Mouse (Mus musculus): ENCODE results near the gene Cphx3. TPM values are rescaled to one million over a fixed set of nuclear protein-coding genes. Genes with fewer than 3 reads are reported as not detected.
"Not testable (repeated sequence)": the region's sequence is repeated elsewhere in the genome, so short reads cannot be mapped to it uniquely, and the experiment has no call there.

The Cphx3 gene
- total RNA-seq, 1 experiment from 2014 or later = not detected

- not testable (repeated sequence) for DNase-seq
Observed at GRCm38 (mm10) chr14:26175028-26175427, 92.9 kb downstream of the Cphx3 start.

- DNase-seq = not testable (repeated sequence)
Observed at GRCm38 (mm10) chr14:26181660-26182059, 99.6 kb downstream of the Cphx3 start.

- DNase-seq = not testable (repeated sequence)
Observed at GRCm38 (mm10) chr14:26182380-26182779, 100.3 kb downstream of the Cphx3 start, which contains the start of gene Plac9b. Plac9b (minus strand) TSS chr14:26182480.

DNA sequence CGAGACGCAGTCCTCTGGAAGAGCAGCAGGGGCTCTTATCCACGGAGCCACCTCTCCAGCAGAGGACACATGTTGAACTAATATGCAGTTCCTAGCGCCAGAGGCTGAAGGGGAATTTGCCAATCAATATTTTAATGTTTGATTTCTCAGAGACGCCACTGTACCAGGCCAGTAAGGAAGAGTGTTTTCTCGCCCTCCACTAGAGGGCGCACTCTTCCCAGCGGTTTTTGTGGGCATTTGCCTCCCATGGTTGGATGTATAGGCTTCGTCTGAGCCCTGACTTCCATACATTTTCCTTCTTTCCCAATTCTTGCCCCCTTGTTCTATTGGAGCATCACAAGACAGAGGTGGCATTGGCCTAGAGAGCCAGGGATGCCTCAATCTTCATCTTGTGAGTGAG lies 104.5 kb downstream of the Cphx3 start:
- DNase-seq = not testable (repeated sequence)

DNA sequence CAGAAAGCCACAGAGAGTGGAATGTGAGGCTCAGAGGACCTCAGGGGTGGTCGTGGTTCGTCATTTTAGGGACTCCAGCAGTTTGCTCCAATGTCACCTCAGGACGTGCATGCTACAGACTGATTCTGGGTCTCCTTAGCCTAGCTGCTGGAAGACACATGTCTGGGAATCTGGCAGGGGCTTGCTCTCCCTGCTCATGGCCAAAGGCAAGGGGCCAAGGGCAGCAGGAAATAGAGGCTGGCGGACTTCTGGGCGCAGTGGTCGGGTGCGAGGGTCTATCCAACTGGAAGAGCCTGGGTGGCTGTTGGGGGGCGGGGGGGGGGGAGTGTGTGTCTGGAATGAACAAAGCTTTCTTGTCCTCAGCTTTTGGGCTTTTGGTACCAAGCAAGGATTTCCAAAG lies 106.3 kb downstream of the Cphx3 start:
- not testable (repeated sequence) for DNase-seq

DNA sequence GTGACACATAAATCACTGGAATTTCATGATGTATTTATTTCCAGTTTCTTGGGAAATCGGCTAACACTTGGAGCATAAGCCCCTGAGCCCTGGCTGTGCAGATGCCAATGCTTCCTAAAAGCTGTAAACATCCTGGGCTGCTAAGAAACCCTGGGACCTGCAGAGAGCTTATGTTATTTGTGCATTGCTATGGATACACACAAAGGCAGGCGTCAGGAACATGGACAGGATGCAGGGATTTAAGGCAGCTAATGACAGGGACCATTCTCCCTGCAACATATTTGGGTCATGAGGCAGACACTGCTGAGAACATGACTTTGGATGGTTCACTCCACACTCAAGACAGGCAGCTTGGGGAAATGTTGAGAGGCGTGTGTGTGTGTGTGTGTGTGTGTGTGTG lies 115.8 kb downstream of the Cphx3 start:
- not testable (repeated sequence) for DNase-seq

DNA sequence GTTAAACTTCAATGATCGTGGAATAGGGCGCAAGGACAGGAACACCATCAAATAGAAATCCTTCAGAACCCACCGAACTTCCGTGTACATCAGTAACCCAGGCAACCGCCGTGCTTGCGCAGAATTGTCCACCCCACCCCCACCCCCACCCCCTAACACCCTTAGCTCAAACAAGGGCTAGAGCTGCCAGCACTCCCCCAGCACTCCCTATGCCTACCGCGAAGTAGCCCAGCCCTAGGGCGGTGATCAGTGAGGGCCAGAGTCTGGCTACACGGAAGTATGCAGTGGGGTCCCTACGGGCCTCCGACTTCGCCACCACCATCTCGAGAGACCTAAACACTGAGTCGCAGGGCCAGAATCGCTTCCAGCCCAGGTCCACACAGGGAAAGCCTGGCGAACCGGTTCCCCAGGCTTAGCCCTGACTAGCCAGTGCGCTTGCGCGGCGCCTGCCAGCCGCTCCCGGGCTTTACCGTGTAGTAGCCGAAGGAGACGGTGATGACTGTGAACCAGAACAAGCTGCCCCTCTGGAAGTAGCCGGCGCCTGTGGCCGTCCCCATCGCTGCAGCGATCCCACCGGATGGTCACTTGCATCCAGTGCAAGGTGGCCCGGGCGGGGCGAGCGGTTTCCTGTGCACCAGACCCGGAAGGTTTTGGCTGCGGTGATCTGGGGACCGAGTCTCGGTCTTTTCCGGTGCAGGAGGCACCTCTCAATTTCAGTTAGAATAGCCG lies 124.3 kb downstream of the Cphx3 start:
- not testable (repeated sequence) for DNase-seq

GRCm38 (mm10) chr14:26206926-26207247 lies 124.8 kb downstream of the Cphx3 start, which contains the start of gene Tmem254b:
Tmem254b (minus strand) TSS chr14:26207041.
- not testable (repeated sequence) for DNase-seq

DNA sequence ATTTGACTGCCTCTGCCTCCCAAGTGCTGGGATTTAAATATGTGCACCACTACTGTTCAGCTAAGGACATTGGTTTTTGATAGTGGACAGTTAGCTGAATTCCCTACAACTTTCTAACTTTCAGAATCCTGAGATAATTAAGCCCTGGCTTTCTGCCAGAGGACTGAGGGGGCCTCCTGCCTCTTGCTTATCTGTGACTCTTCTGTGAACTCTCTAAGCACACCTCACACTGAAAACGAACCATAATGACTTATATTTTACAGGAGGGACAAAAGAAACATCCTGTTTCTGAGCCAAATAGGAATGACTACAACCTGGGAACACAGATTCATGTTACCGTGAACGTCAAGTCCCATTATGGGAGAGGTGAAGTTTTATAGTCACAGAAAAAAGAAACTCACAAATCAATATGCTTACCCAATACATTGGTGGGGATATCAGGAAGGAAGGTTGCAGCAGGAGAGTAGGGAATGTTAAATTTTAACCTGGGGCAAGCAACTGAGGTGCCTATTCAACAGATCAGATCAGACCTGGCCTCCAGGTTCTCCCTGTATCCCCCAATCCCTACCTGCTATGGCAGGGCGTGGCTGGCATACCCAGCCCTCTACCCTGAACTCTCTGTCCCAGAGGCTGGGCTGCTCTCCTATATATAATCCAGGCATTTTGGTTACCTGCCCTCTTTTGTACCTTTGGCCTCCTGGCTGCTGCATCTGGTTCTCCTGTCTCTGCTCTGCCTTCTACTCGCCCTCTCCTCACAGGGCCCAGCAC lies 134.3 kb downstream of the Cphx3 start:
- DNase-seq = not testable (repeated sequence)

- not testable (repeated sequence) for DNase-seq
Observed at GRCm38 (mm10) chr14:26237183-26237582, 155.1 kb downstream of the Cphx3 start.

- not testable (repeated sequence) for DNase-seq
Observed at GRCm38 (mm10) chr14:26257756-26258617, 175.9 kb downstream of the Cphx3 start, which contains the start of gene Duxbl3. Duxbl3 (plus strand) TSS chr14:26257962.

- DNase-seq = not testable (repeated sequence)
Observed at GRCm38 (mm10) chr14:26258729-26259128, 176.6 kb downstream of the Cphx3 start.

Other genes starting within 250 kb of the Cphx3 start
- gene Anxa11, start 240.1 kb upstream of the Cphx3 start, total RNA-seq (2021) = 70.1 and 72.0 TPM in 2 replicates
- 1.3 and 2.8 TPM in 2 replicates for gene Plac9a, start 179.2 kb upstream of the Cphx3 start, total RNA-seq (2021)
- gene Tmem254a, start 154.6 kb upstream of the Cphx3 start, total RNA-seq (2021) = 1.7 and 3.2 TPM in 2 replicates
- not detected in 2 replicates for gene Cphx1, start 144.0 kb upstream of the Cphx3 start, total RNA-seq (2021)
- gene Duxbl1, start 103.7 kb upstream of the Cphx3 start, total RNA-seq (2021) = 0.15 and 0.81 TPM in 2 replicates
- gene Gm9780, start 39.6 kb upstream of the Cphx3 start, total RNA-seq (2021) = 6.6 and 6.7 TPM in 2 replicates
- 3.7 and 21.0 TPM in 2 replicates for gene Tmem254c, start 14.9 kb upstream of the Cphx3 start, total RNA-seq (2021)
- not detected in 2 replicates for gene Cphx2, start 781 bp upstream of the Cphx3 start, total RNA-seq (2021)
- not detected in 2 replicates for gene Duxbl2, start 36.1 kb downstream of the Cphx3 start, total RNA-seq (2021)
- 21.1 and 31.2 TPM in 2 replicates for gene Plac9b, start 100.2 kb downstream of the Cphx3 start, total RNA-seq (2021)
- gene Tmem254b, start 124.7 kb downstream of the Cphx3 start, total RNA-seq (2021) = 11.4 and 22.6 TPM in 2 replicates
- 1.1 TPM in 1 of 2 replicates, not detected in the other for gene Duxbl3, start 175.7 kb downstream of the Cphx3 start, total RNA-seq (2021)

Measured in adrenal gland, postnatal 25 days (tissue).